14 mouse cellular contexts compared by ENCODE assay signal in the genomic region with DNA sequence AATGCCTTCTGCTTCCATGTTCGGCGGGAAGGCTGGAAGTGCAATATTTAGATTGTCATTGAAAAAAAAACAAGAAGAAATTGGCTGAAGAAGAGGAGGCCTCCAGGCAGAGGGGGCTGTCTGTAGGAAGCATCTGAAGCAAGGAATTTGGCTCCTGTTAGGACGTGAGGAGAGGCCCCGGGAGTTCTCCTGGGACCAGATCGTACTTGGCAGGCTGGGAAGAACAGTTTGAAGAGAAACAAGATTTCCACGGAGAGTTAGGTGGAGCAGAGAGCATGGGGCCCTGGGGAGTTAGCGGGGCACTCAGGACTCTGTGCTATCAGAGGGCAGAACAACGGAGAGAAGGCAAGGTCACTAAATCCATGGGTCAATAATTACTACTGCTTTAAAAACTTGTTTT. TPM values are rescaled to one million over a fixed set of nuclear protein-coding genes. Genes with fewer than 3 reads are reported as not detected.
DNase-seq lines count a peak whose midpoint lies in the region; ATAC-seq and TF ChIP-seq lines count a peak whose summit lies in the region.
"Had no signal": no experiment of that assay in that cellular context is flagged by ENCODE, and none has a peak within 500 bp of the region (broad histone marks: within the 10 kb centered on the region; RNA-seq: fewer than 3 reads in every experiment).

No protein-coding gene starts in this region.

- ATAC-seq in intestine, embryonic 15.5 days = no peak
- ATAC-seq in intestine, postnatal 0 days = no peak
- no peak for ATAC-seq in stomach, embryonic 16.5 days (ENCODE audit: insufficient read depth, low FRiP score)
- ATAC-seq: activated CD4-positive, CD25-positive, alpha-beta regulatory T cell, adult 4 months; CD4-positive, CD25-positive, alpha-beta regulatory T cell, adult 4 months; forebrain, embryonic 16.5 days; midbrain, embryonic 13.5 days had no signal

- H3K27ac ChIP-seq in intestine, embryonic 15.5 days = peak overlapping the region; percentile 17; the same call in 1 of the 2 replicates
- no peak overlapping the region for H3K27ac ChIP-seq in intestine, postnatal 0 days (ENCODE audit: low read depth, low read length)
- H3K27ac ChIP-seq in brown adipose tissue, adult 24 weeks (replicated peaks; ENCODE audit: low read depth, low read length) = peak overlapping the region; percentile 45; the same call in 1 of the 2 replicates
- H3K27ac ChIP-seq in stomach, embryonic 16.5 days (ENCODE audit: low read length) = peak overlapping the region; percentile 36; the same call in 1 of the 2 replicates
- no peak overlapping the region for H3K27ac ChIP-seq in kidney, adult 2 months (ENCODE audit: insufficient read depth, low read depth, low read length)
- H3K27ac ChIP-seq: embryonic facial prominence, embryonic 15.5 days; midbrain, embryonic 13.5 days had no signal

- no peaks in the 10 kb centered on the region for H3K9me3 ChIP-seq in intestine, embryonic 15.5 days
- no peaks in the 10 kb centered on the region for H3K9me3 ChIP-seq in intestine, postnatal 0 days (ENCODE audit: control insufficient read depth)
- 0 out of 2 replicates have a peak, but pooled peaks cover 4% of the 10 kb centered on the region for H3K9me3 ChIP-seq in stomach, embryonic 16.5 days (replicated peaks; ENCODE audit: control insufficient read depth, low read length)
- H3K9me3 ChIP-seq: embryonic facial prominence, embryonic 15.5 days had no signal

- no peak overlapping the region for H3K9ac ChIP-seq in intestine, embryonic 15.5 days
- no peak overlapping the region for H3K9ac ChIP-seq in intestine, postnatal 0 days (ENCODE audit: low read depth, low read length)
- no peak overlapping the region for H3K9ac ChIP-seq in stomach, embryonic 16.5 days (ENCODE audit: low read length)
- H3K9ac ChIP-seq: embryonic facial prominence, embryonic 15.5 days; midbrain, embryonic 13.5 days had no signal

- H3K4me2 ChIP-seq in intestine, embryonic 15.5 days (replicated peaks) = no peak overlapping the region
- H3K4me2 ChIP-seq in intestine, postnatal 0 days (replicated peaks; ENCODE audit: low read depth) = no peak overlapping the region
- no peak overlapping the region for H3K4me2 ChIP-seq in stomach, embryonic 16.5 days (ENCODE audit: low read depth, low read length)
- H3K4me2 ChIP-seq: embryonic facial prominence, embryonic 15.5 days; midbrain, embryonic 13.5 days had no signal

- peak; percentile 64 to 66 for DNase-seq in heart, adult 9 months (ENCODE audit: low spot score in 2 of 2)
- no peak for DNase-seq in thymus, adult 18-20 months
- DNase-seq in kidney, adult 2 months = no peak
- DNase-seq: retina, postnatal 1 day; thymus, postnatal 14 days had no signal

- no peaks in the 10 kb centered on the region for H3K27me3 ChIP-seq in intestine, embryonic 15.5 days (replicated peaks)
- no peaks in the 10 kb centered on the region for H3K27me3 ChIP-seq in intestine, postnatal 0 days (replicated peaks; ENCODE audit: control insufficient read depth, insufficient read depth, low read length)
- no peaks in the 10 kb centered on the region for H3K27me3 ChIP-seq in stomach, embryonic 16.5 days (ENCODE audit: control insufficient read depth, insufficient read depth, low read length)
- no peaks in the 10 kb centered on the region for H3K27me3 ChIP-seq in kidney, adult 2 months (replicated peaks; ENCODE audit: control insufficient read depth, insufficient read depth, low read length)
- H3K27me3 ChIP-seq: embryonic facial prominence, embryonic 15.5 days; midbrain, embryonic 13.5 days had no signal

- 53% methylated on average over 8 of the region's 8 CpGs for WGBS in intestine, embryonic 15.5 days
- WGBS in intestine, postnatal 0 days = 47% methylated on average over 8 of the region's 8 CpGs
- 53% methylated on average over 8 of the region's 8 CpGs for WGBS in stomach, embryonic 16.5 days
- 71% methylated on average over 8 of the region's 8 CpGs for WGBS in kidney, adult 2 months

- no peaks in the 10 kb centered on the region for H3K36me3 ChIP-seq in intestine, embryonic 15.5 days
- H3K36me3 ChIP-seq in intestine, postnatal 0 days (ENCODE audit: control insufficient read depth, insufficient read depth) = no peaks in the 10 kb centered on the region
- H3K36me3 ChIP-seq in stomach, embryonic 16.5 days (ENCODE audit: control insufficient read depth, insufficient read depth, low read length) = no peaks in the 10 kb centered on the region
- no peaks in the 10 kb centered on the region for H3K36me3 ChIP-seq in kidney, adult 2 months (ENCODE audit: control insufficient read depth, insufficient read depth, low read length)
- H3K36me3 ChIP-seq: embryonic facial prominence, embryonic 15.5 days; midbrain, embryonic 13.5 days had no signal

- peaks cover 9% of the 10 kb centered on the region; the same call in 1 of the 2 replicates for H3K4me1 ChIP-seq in intestine, embryonic 15.5 days (replicated peaks)
- H3K4me1 ChIP-seq in intestine, postnatal 0 days (replicated peaks; ENCODE audit: control insufficient read depth, insufficient read depth, low read length) = no peaks in the 10 kb centered on the region; the same call in 1 of the 2 replicates
- H3K4me1 ChIP-seq in brown adipose tissue, adult 24 weeks (ENCODE audit: control insufficient read depth, insufficient read depth, insufficient read length, low read length) = peaks cover 16% of the 10 kb centered on the region
- peaks cover 9% of the 10 kb centered on the region for H3K4me1 ChIP-seq in stomach, embryonic 16.5 days (ENCODE audit: control insufficient read depth, insufficient read depth, low read length)
- H3K4me1 ChIP-seq in kidney, adult 2 months (ENCODE audit: control insufficient read depth, insufficient read depth, low read length) = 0 out of 2 replicates have a peak, but pooled peaks cover 2% of the 10 kb centered on the region

- no peak for TF ChIP-seq CTCF in intestine, postnatal 0 days (IDR thresholded peaks at IDR 0.05; ENCODE audit: low read depth)
- no peak for TF ChIP-seq CTCF in kidney, adult 2 months (conservative IDR thresholded peaks at IDR 0.05; ENCODE audit: insufficient read depth, insufficient read length, low read depth, low read length)

- TF ChIP-seq POLR2A in kidney, adult 2 months (IDR thresholded peaks at IDR 0.05; ENCODE audit: low read depth, low read length) = no peak

- no peak overlapping the region for H3K4me3 ChIP-seq in intestine, embryonic 15.5 days (replicated peaks)
- H3K4me3 ChIP-seq in intestine, postnatal 0 days (ENCODE audit: low read depth, low read length) = no peak overlapping the region
- H3K4me3 ChIP-seq in brown adipose tissue, adult 24 weeks (ENCODE audit: insufficient read depth, low read depth, low read length) = no peak overlapping the region
- no peak overlapping the region for H3K4me3 ChIP-seq in stomach, embryonic 16.5 days (replicated peaks; ENCODE audit: low read length)
- no peak overlapping the region for H3K4me3 ChIP-seq in kidney, adult 2 months (ENCODE audit: insufficient read depth, low read depth, low read length)
- H3K4me3 ChIP-seq: embryonic facial prominence, embryonic 15.5 days; midbrain, embryonic 13.5 days had no signal

RNA-seq across cellular contexts. Expression of a gene that starts 10.0 kb away (rescaled TPM):
- polyA plus RNA-seq in intestine, embryonic 15.5 days (2015; fragmentation: Nextera tagmentation; extraction: Ambion mirVana) = 23.8 and 28.7 TPM in 2 replicates
- 18.6 and 21.2 TPM in 2 replicates for polyA plus RNA-seq in intestine, postnatal 0 days (2015; fragmentation: Nextera tagmentation; extraction: Ambion mirVana)
- polyA plus RNA-seq in brown adipose tissue, adult 24 weeks (2012; ENCODE audit: insufficient read depth, insufficient read length, missing spikeins) = 19.2 and 24.8 TPM in 2 replicates
- 30.4 and 32.8 TPM in 2 replicates for polyA plus RNA-seq in stomach, embryonic 16.5 days (2015; fragmentation: Nextera tagmentation; extraction: Ambion mirVana)
- 24.6 and 27.0 TPM in 2 replicates for polyA plus RNA-seq in kidney, adult 2 months (2012; rRNA removed)

Comparison
In these comparisons a context has a peak if more than half of its experiments do, and no peak if none do; other contexts are left out.
1. H3K27ac ChIP-seq: peak in intestine, embryonic 15.5 days (single experiment), brown adipose tissue, adult 24 weeks (single experiment) and stomach, embryonic 16.5 days (single experiment); none in intestine, postnatal 0 days (single experiment) and kidney, adult 2 months (single experiment).
2. DNase-seq: peak in heart, adult 9 months (2 of 2); none in thymus, adult 18-20 months (0 of 2) and kidney, adult 2 months (single experiment).